Mouse (Mus musculus): ENCODE measurements around the gene Tmem79. TPM values are rescaled to one million over a fixed set of nuclear protein-coding genes. Genes with fewer than 3 reads are reported as not detected.

Tmem79 gene
- polyA plus RNA-seq, 1 experiment from 2014 or later, result 1.5 TPM

- WGBS (ENCODE audit: insufficient replicate concordance), result 53% methylated on average over 3 of the region's 3 CpGs
- ATAC-seq (ENCODE audit: low read depth) (no peak), DNase-seq (no peak)
- Histone ChIP-seq H3K9ac (peak overlapping the region; percentile 70), H3K4me1 (replicated peaks) (peaks cover 59% of the 10 kb centered on the region), H3K27me3 (no peaks in the 10 kb centered on the region), H3K27ac (peak overlapping the region; percentile 97), H3K9me3 (replicated peaks) (no peaks in the 10 kb centered on the region), H3K4me3 (replicated peaks) (peak overlapping the region; percentile 77), H3K36me3 (peaks cover 33% of the 10 kb centered on the region), H3K4me2 (peak overlapping the region; percentile 81)
Observed at GRCm38 (mm10) chr3:88339006-88339405, 3.1 kb upstream of the Tmem79 start.

DNA sequence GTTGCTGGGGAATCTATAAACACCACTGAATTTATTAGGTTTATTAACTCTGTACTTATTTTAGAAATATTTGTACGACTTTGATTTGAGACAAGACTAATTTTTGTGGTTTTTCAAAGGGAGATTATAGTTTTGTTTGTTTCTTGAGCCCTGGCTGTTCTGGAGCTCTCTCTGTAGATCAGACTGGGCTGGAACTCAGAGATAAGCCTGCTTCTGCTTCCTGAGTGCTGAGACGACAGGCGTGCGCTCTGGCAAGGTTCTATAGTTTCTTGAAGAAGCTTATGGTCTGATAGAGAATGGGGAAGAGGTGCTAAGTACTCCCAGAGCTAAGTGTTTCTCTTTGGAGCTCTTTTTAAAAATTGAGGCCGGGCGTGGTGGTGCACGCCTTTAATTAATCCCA lies 2.4 kb upstream of the Tmem79 start:
- ATAC-seq (ENCODE audit: low read depth) (peak; percentile 66), DNase-seq (peak; percentile 68)
- Histone ChIP-seq H3K4me3 (replicated peaks) (peak overlapping the region; percentile 77), H3K27me3 (no peaks in the 10 kb centered on the region), H3K9me3 (replicated peaks) (no peaks in the 10 kb centered on the region), H3K36me3 (peaks cover 26% of the 10 kb centered on the region), H3K4me2 (peak overlapping the region; percentile 81), H3K27ac (peak overlapping the region; percentile 97), H3K9ac (peak overlapping the region; percentile 90), H3K4me1 (replicated peaks) (peaks cover 66% of the 10 kb centered on the region)
- 19% methylated on average over 7 of the region's 7 CpGs for WGBS (ENCODE audit: insufficient replicate concordance)

DNA sequence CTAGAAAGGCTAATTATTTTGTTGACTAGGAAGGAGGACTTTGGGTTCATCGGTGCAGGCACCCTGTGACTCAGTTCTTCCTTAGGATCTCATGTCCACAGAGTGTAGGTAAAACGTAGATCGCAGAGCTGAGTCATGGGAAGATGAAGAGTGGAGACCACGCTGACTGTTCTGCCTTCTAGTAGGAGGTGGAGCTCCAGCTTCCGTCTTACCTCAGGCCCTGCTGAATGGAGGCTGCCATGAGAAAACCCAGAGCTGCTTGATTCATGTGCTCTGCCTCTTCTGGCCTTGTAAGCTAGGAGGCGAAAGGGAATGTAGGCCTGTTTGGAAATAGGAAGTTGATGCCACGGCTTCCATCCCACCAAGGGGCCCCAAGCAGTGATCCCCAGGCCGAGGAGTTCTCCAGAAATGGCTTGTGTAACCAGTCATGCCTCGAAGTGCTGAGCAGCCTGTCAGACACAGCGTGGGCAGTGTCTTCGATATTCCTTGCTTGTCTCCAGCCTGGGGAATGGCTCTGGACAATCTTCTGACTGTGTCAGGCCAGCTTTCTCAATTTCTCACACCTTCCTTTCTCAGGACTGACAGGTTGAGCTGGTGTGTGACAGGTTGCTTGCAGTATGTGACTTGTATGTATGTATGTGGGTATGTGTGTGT lies 1.5 kb upstream of the Tmem79 start:
- Histone ChIP-seq H3K4me3 (replicated peaks) (peak overlapping the region; percentile 77), H3K4me2 (peak overlapping the region; percentile 81), H3K9me3 (replicated peaks) (no peaks in the 10 kb centered on the region), H3K9ac (peak overlapping the region; percentile 90), H3K27ac (peak overlapping the region; percentile 97), H3K27me3 (no peaks in the 10 kb centered on the region), H3K36me3 (peaks cover 18% of the 10 kb centered on the region), H3K4me1 (replicated peaks) (peaks cover 68% of the 10 kb centered on the region)
- DNase-seq (peak; percentile 63), ATAC-seq (ENCODE audit: low read depth) (peak; percentile 61)
- WGBS (ENCODE audit: insufficient replicate concordance), result 21% methylated on average over 11 of the region's 11 CpGs

- Histone ChIP-seq H3K27ac (peak overlapping the region; percentile 97), H3K9me3 (replicated peaks) (no peaks in the 10 kb centered on the region), H3K4me2 (peak overlapping the region; percentile 81), H3K9ac (peak overlapping the region; percentile 90), H3K36me3 (peaks cover 1% of the 10 kb centered on the region), H3K27me3 (no peaks in the 10 kb centered on the region), H3K4me3 (replicated peaks) (peak overlapping the region; percentile 77), H3K4me1 (replicated peaks) (peaks cover 55% of the 10 kb centered on the region)
- peak; percentile 30 for ATAC-seq (ENCODE audit: low read depth)
- under 1% methylated on average over 27 of the region's 27 CpGs for WGBS (ENCODE audit: insufficient replicate concordance)
- no peak for DNase-seq
Observed at GRCm38 (mm10) chr3:88335436-88336053, 403 bp downstream of the Tmem79 start.

DNA sequence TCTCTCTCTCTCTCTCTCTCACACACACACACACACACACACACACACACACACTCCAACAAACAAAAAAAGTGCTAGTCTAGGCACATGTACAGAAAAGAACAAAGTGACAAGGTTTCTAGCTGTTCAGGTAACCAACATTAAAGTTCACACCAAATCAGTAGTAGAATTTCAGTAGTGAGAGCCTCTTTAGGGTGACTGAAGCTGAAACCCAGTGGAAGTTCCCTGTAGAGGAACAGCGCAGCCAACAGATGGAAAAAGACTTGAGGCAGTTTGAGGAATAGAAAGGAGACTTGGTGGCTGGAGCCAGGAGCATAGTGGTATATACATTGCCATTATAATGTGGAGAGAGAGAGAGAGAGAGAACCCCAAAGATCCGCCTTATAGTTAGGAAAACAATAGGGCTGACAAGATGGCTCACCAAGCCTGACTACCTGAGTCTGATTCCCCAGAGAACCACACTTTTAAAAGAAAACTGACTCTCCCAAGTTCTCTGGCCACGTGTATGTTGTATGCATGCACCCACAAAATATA lies 979 bp downstream of the Tmem79 start:
- Histone ChIP-seq H3K4me3 (replicated peaks) (peak overlapping the region; percentile 77), H3K4me2 (peak overlapping the region; percentile 81), H3K9ac (peak overlapping the region; percentile 90), H3K4me1 (replicated peaks) (peaks cover 52% of the 10 kb centered on the region), H3K9me3 (replicated peaks) (no peaks in the 10 kb centered on the region), H3K27ac (peak overlapping the region; percentile 97), H3K27me3 (no peaks in the 10 kb centered on the region), H3K36me3 (no peaks in the 10 kb centered on the region)
- ATAC-seq (ENCODE audit: low read depth) (no peak), DNase-seq (no peak)
- WGBS (ENCODE audit: insufficient replicate concordance), result 17% methylated on average over 3 of the region's 3 CpGs

DNA sequence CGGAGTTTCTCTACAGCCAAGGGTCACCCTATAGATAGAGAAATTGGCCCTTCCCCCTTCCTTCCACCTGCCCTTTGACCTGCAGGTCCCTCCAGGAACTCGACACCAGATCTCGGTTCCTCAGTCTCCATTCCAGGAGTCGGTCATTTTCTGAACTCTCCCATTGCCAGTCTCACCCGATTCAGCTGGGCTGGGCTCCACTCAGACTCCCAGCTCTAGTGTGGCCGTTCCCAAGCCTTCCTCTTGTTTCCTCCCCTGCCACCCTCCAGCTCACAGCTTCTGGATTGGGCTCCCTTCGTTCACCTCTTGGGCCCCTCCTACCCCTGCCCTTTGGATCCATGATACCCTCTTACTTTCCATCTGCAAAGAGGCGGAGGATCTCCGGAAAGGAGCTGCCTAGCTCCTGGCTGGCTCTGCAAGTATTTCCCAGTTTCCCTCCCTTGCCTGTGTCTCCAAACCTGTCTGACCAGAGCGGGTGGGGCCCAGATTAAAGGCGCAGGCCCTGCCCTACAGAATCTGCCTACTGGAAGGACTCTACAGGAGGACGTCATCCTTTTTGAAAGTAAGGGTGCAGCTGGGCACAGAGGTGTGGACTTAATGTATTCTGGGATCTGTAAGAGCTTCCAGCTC lies 1.8 kb downstream of the Tmem79 start:
- DNase-seq (peak; percentile 46), ATAC-seq (ENCODE audit: low read depth) (0 out of 2 replicates have a peak, but pooled peaks have one; percentile 16)
- Histone ChIP-seq H3K9me3 (replicated peaks) (no peaks in the 10 kb centered on the region), H3K4me3 (replicated peaks) (peak overlapping the region; percentile 77), H3K4me1 (replicated peaks) (peaks cover 45% of the 10 kb centered on the region), H3K27me3 (no peaks in the 10 kb centered on the region), H3K4me2 (peak overlapping the region; percentile 81), H3K27ac (peak overlapping the region; percentile 97), H3K36me3 (peaks cover 6% of the 10 kb centered on the region), H3K9ac (peak overlapping the region; percentile 90)
- 49% methylated on average over 12 of the region's 12 CpGs for WGBS (ENCODE audit: insufficient replicate concordance)

DNA sequence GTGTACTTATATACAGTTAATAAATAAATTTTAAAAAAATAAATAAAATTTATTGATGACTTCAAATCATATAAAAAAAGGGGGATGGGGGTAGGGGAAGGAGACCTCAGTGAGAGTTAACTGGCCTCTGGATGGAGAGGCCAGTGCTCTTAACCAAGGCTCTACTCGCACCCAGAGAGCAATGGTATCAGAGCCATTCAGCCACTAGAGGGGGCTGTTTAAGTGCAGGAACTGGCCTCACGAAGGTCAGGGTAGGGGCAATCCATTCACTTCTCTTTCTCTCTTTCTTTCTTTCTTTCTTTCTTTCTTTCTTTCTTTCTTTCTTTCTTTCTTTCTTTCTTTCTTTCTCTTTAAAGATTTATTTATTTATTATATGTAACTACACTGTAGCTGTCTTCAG lies 4.7 kb downstream of the Tmem79 start:
- Histone ChIP-seq H3K9me3 (replicated peaks) (no peaks in the 10 kb centered on the region), H3K27me3 (no peaks in the 10 kb centered on the region), H3K9ac (no peak overlapping the region), H3K4me3 (replicated peaks) (no peak overlapping the region), H3K36me3 (peaks cover 28% of the 10 kb centered on the region), H3K4me1 (replicated peaks) (peaks cover 26% of the 10 kb centered on the region), H3K27ac (no peak overlapping the region), H3K4me2 (no peak overlapping the region)
- ATAC-seq (ENCODE audit: low read depth) (no peak), DNase-seq (peak; percentile 56)
- 11% methylated on average over 2 of the region's 2 CpGs for WGBS (ENCODE audit: insufficient replicate concordance)

DNA sequence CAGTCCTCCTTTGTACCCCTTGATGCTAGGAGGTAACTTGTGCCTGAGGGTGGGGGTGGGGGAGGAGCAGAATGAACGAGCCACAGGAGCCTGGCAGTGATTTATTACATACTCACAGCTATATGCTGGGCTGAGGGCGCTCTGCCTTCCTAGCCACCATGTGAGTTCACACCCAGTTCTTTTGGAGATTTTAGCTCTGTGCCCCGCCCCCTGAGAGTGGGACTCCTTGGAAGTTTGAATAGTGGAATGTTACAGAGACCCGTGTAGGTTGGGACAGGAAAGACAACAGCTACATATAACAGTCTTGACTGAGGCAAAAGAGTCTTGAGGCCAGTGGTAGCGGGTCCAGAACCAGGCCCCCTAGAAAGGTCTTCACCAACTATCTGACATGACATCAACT lies 7.0 kb downstream of the Tmem79 start:
- DNase-seq (no peak), ATAC-seq (ENCODE audit: low read depth) (no peak)
- Histone ChIP-seq H3K36me3 (peaks cover 29% of the 10 kb centered on the region), H3K27ac (no peak overlapping the region), H3K4me2 (no peak overlapping the region), H3K9me3 (replicated peaks) (no peaks in the 10 kb centered on the region), H3K4me3 (replicated peaks) (no peak overlapping the region), H3K9ac (no peak overlapping the region), H3K27me3 (no peaks in the 10 kb centered on the region), H3K4me1 (replicated peaks) (peaks cover 28% of the 10 kb centered on the region)
- WGBS (ENCODE audit: insufficient replicate concordance), result 61% methylated on average over 5 of the region's 5 CpGs

GRCm38 (mm10) chr3:88324951-88325405 lies 11.0 kb downstream of the Tmem79 start, which contains the start of gene Glmp:
Gene Glmp, plus strand, starts transcription at chr3:88325023.
- WGBS (ENCODE audit: insufficient replicate concordance), result under 1% methylated on average over 10 of the region's 10 CpGs

DNA sequence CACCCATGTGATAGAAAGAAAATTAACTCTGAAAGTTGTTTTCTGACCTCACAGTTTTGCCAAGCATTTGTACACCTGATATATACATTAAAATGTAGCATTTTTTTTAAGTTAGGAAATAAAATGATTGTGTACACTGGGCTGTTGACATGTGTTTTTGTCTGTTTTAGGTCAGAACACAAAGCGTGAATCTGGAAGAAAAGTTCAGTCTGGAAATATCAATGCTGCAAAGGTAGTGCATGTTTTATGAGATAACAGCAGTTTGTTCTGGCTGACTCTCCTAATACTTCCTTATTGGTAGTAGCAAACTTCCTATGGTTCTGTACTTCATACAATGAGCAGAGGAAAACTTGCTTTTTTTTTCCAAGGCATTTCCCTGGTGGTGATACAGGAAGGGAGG lies 36.8 kb downstream of the Tmem79 start:
- peaks cover 48% of the 10 kb centered on the region for H3K36me3 ChIP-seq
- peak overlapping the region; percentile 82 for H3K4me2 ChIP-seq
- peak overlapping the region; percentile 89; the same call in 1 of the 2 replicates for H3K4me3 ChIP-seq (replicated peaks)
- 29% methylated on average over 1 of the region's 1 CpGs for WGBS (ENCODE audit: insufficient replicate concordance)
- H3K9ac ChIP-seq, result 0 out of 2 replicates have a peak overlapping the region, but pooled peaks have one; percentile 14
- peaks cover 31% of the 10 kb centered on the region for H3K4me1 ChIP-seq (replicated peaks)
- DNase-seq (no peak), ATAC-seq (ENCODE audit: low read depth) (no peak)
- H3K27me3 ChIP-seq, result no peaks in the 10 kb centered on the region
- no peak overlapping the region for H3K27ac ChIP-seq
- no peaks in the 10 kb centered on the region for H3K9me3 ChIP-seq (replicated peaks)

More at GRCm38 (mm10) chr3:88324951-88325405, 11.0 kb downstream of the Tmem79 start, which contains the start of gene Glmp:
- peaks cover 20% of the 10 kb centered on the region for H3K4me1 ChIP-seq (replicated peaks)
- H3K36me3 ChIP-seq, result peaks cover 60% of the 10 kb centered on the region
- peak within 1 kb of the TSS; percentile 89 for H3K4me2 ChIP-seq
- DNase-seq (peak; percentile 41), ATAC-seq (ENCODE audit: low read depth) (peak; percentile 82)
- no peaks in the 10 kb centered on the region for H3K27me3 ChIP-seq
- H3K27ac ChIP-seq, result peak within 1 kb of the TSS; percentile 67
- no peaks in the 10 kb centered on the region for H3K9me3 ChIP-seq (replicated peaks)
- peak within 1 kb of the TSS; percentile 79 for H3K4me3 ChIP-seq (replicated peaks)
- peak within 1 kb of the TSS; percentile 83 for H3K9ac ChIP-seq

DNA sequence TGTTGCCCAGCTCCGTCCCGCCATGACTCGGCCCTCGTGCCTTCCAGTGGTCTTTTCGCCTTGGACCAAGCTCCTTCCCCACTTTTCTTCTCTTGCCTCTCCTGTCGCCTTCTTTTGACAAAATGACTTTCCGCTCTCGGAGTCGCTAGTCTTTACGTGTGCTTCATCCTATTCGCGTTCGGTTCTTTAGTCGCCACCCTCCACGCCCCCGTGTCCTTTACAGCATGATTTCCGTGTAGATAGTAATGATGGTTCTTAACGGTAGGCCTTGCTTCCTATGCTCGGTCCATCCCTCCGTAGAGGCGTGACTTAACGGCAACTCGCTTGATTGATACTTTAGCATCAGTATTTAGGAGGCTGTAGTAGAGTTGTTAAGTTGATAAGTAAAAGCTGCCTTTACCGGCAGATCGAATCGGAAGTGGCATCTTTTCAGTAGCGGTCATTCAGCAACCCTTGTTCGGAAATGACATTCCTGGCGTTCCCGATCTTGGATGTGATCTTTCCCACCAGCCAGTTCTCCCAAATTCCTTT lies 38.6 kb downstream of the Tmem79 start:
- H3K27ac ChIP-seq, result peak overlapping the region; percentile 93
- ATAC-seq (ENCODE audit: low read depth) (no peak), DNase-seq (no peak)
- H3K4me3 ChIP-seq (replicated peaks), result peak overlapping the region; percentile 89
- H3K9ac ChIP-seq, result peak overlapping the region; percentile 90
- H3K9me3 ChIP-seq (replicated peaks), result no peaks in the 10 kb centered on the region
- peaks cover 31% of the 10 kb centered on the region for H3K4me1 ChIP-seq (replicated peaks)
- no peaks in the 10 kb centered on the region for H3K27me3 ChIP-seq
- under 1% methylated on average over 30 of the region's 30 CpGs for WGBS (ENCODE audit: insufficient replicate concordance)
- H3K4me2 ChIP-seq, result peak overlapping the region; percentile 82
- H3K36me3 ChIP-seq, result peaks cover 36% of the 10 kb centered on the region
